Mouse (Mus musculus): ENCODE data around the gene Slit3. TPM values are rescaled to one million over a fixed set of nuclear protein-coding genes. Genes with fewer than 3 reads are reported as not detected.

The Slit3 gene
- polyA plus RNA-seq, 1 experiment from 2014 or later = 22.2 TPM

GRCm38 (mm10) chr11:35667428-35667827, 546.4 kb downstream of the Slit3 start:
- no peaks in the 10 kb centered on the region for H3K27me3 ChIP-seq (ENCODE audit: insufficient read depth, poor library complexity, severe bottlenecking)
- no peak overlapping the region for H3K27ac ChIP-seq
- H3K4me1 ChIP-seq = 0 out of 2 replicates have a peak, but pooled peaks cover 5% of the 10 kb centered on the region
- H3K9me3 ChIP-seq = no peaks in the 10 kb centered on the region
- H3K4me3 ChIP-seq = no peak overlapping the region
- DNase-seq (ENCODE audit: low spot score) = no peak
- H3K36me3 ChIP-seq = peaks cover 23% of the 10 kb centered on the region
- 46% methylated on average over 3 of the region's 3 CpGs for WGBS

GRCm38 (mm10) chr11:35668138-35668537, 547.1 kb downstream of the Slit3 start:
- Histone ChIP-seq H3K27ac (no peak overlapping the region), H3K4me3 (no peak overlapping the region), H3K4me1 (0 out of 2 replicates have a peak, but pooled peaks cover 5% of the 10 kb centered on the region), H3K36me3 (peaks cover 23% of the 10 kb centered on the region), H3K27me3 (ENCODE audit: insufficient read depth, poor library complexity, severe bottlenecking) (no peaks in the 10 kb centered on the region), H3K9me3 (no peaks in the 10 kb centered on the region)
- WGBS = 40% methylated on average over 3 of the region's 3 CpGs
- DNase-seq (ENCODE audit: low spot score) = no peak

DNA sequence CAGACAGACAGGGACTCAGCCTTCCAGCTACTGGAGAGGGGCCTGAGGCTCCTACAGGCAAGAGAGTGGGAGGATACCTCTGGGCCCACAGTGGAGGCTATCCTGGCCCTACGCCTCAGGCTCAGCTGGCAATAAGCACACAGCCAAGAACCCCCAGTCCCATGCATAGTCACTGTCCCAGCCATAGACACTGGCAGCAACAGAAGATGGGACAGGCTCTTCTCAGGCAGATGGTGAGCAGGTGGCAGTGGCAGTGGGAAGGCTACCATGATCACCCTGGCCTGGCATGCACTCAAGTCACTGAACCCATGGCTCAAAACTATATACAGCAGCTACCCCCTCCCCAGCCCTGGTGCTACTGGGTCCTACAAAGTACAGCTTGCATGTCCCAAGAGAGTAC, 547.7 kb downstream of the Slit3 start:
- H3K27ac ChIP-seq = no peak overlapping the region
- DNase-seq (ENCODE audit: low spot score) = no peak
- no peak overlapping the region for H3K4me3 ChIP-seq
- 0 out of 2 replicates have a peak, but pooled peaks cover 5% of the 10 kb centered on the region for H3K4me1 ChIP-seq
- no peaks in the 10 kb centered on the region for H3K9me3 ChIP-seq
- H3K27me3 ChIP-seq (ENCODE audit: insufficient read depth, poor library complexity, severe bottlenecking) = no peaks in the 10 kb centered on the region
- H3K36me3 ChIP-seq = peaks cover 23% of the 10 kb centered on the region
- WGBS = 86% methylated on average over 1 of the region's 1 CpGs

DNA sequence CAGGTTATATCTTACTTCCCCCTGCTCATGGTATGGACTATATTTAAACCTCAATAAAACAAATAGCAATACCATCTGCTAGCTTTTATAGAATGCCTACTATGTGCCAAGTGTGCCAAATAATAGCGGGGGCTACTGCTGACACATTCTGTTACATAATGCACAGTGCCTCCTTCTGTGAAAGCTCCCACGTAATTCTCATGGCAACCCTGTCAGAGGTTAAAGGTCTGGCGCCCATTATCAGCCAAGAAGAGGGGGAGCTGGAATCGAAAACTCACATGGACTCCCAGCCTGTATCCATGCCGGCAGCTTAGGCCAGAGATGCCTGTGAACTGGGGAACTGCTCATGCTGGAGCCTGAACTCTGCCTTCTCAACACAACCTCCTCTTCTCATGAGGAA, 548.5 kb downstream of the Slit3 start:
- H3K27ac ChIP-seq = no peak overlapping the region
- no peak overlapping the region for H3K4me3 ChIP-seq
- H3K4me1 ChIP-seq = 0 out of 2 replicates have a peak, but pooled peaks cover 5% of the 10 kb centered on the region
- H3K9me3 ChIP-seq = no peaks in the 10 kb centered on the region
- H3K27me3 ChIP-seq (ENCODE audit: insufficient read depth, poor library complexity, severe bottlenecking) = no peaks in the 10 kb centered on the region
- DNase-seq (ENCODE audit: low spot score) = no peak
- WGBS = 79% methylated on average over 5 of the region's 5 CpGs
- peaks cover 23% of the 10 kb centered on the region for H3K36me3 ChIP-seq

- Histone ChIP-seq H3K4me3 (no peak overlapping the region), H3K9me3 (no peaks in the 10 kb centered on the region), H3K27ac (no peak overlapping the region), H3K36me3 (peaks cover 23% of the 10 kb centered on the region), H3K4me1 (0 out of 2 replicates have a peak, but pooled peaks cover 5% of the 10 kb centered on the region), H3K27me3 (ENCODE audit: insufficient read depth, poor library complexity, severe bottlenecking) (no peaks in the 10 kb centered on the region)
- DNase-seq (ENCODE audit: low spot score) = no peak
- 69% methylated on average over 6 of the region's 6 CpGs for WGBS
Observed at GRCm38 (mm10) chr11:35670181-35670580, 549.2 kb downstream of the Slit3 start.

DNA sequence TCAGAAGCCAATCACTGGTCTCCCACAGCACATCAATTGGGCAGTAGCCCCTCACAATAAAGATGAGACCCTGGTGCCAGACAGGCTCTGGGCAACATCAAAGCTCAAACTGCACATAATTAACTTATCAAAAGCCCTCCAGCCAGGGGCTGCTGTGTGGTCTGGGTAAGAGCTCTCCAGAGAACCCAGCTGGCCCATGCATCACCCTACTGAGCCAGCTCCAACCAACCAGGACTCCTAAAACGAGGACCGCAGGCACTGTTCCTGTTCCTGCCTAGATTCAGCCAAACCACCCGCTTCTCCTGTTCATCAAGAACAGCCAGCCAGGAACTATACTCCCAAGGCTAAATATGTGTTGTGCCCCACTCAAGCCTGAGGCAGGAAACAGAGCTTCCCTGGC, 549.7 kb downstream of the Slit3 start:
- no peak overlapping the region for H3K4me3 ChIP-seq
- WGBS = 73% methylated on average over 3 of the region's 3 CpGs
- no peak overlapping the region for H3K27ac ChIP-seq
- H3K4me1 ChIP-seq = 0 out of 2 replicates have a peak, but pooled peaks cover 5% of the 10 kb centered on the region
- DNase-seq (ENCODE audit: low spot score) = no peak
- no peaks in the 10 kb centered on the region for H3K27me3 ChIP-seq (ENCODE audit: insufficient read depth, poor library complexity, severe bottlenecking)
- H3K36me3 ChIP-seq = peaks cover 23% of the 10 kb centered on the region
- no peaks in the 10 kb centered on the region for H3K9me3 ChIP-seq

DNA sequence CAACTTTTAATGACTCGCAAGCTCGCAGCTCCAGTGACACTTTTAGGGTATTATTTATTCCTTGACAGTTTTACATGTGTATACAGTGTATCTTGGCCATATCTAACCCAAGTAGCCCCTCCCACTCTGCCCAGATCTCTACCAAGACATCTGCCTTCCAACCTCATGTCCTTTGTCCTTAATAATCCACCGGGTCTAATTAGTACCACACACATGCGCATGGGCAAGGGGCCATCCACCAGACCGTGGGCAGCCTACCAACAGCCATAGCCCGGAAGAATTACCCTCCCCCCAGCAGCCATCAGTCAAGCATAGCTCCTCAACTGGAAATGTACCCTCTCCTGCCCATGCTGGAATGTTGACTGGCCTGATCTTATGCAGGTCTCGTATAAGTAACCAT, 552.0 kb downstream of the Slit3 start:
- Histone ChIP-seq H3K27me3 (ENCODE audit: insufficient read depth, poor library complexity, severe bottlenecking) (no peaks in the 10 kb centered on the region), H3K27ac (no peak overlapping the region), H3K9me3 (no peaks in the 10 kb centered on the region), H3K4me1 (0 out of 2 replicates have a peak, but pooled peaks cover 5% of the 10 kb centered on the region), H3K4me3 (no peak overlapping the region), H3K36me3 (peaks cover 26% of the 10 kb centered on the region)
- DNase-seq (ENCODE audit: low spot score) = no peak
- 90% methylated on average over 7 of the region's 7 CpGs for WGBS

DNA sequence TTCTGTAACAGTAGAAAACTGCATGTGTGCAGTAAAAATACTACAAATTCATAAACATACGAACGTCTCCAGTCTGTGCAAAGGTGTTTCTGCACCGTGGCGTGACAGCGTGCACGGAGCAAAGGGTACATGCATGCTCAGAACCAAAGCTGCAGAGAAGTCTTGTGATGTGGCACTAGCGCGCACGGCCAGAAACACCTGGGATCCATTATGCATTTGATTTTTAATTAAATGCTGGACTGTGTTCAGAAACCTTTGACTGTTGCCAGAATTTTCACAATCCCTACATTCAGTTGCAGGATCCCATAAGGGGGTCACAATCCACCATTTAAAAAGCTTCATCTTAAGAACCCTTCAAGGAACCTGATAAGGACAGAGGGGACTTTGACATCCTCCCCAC, 553.2 kb downstream of the Slit3 start:
- no peak overlapping the region for H3K27ac ChIP-seq
- no peak for DNase-seq (ENCODE audit: low spot score)
- peaks cover 31% of the 10 kb centered on the region for H3K36me3 ChIP-seq
- no peak overlapping the region for H3K4me3 ChIP-seq
- H3K4me1 ChIP-seq = no peaks in the 10 kb centered on the region
- H3K27me3 ChIP-seq (ENCODE audit: insufficient read depth, poor library complexity, severe bottlenecking) = no peaks in the 10 kb centered on the region
- 90% methylated on average over 9 of the region's 9 CpGs for WGBS
- no peaks in the 10 kb centered on the region for H3K9me3 ChIP-seq

DNA sequence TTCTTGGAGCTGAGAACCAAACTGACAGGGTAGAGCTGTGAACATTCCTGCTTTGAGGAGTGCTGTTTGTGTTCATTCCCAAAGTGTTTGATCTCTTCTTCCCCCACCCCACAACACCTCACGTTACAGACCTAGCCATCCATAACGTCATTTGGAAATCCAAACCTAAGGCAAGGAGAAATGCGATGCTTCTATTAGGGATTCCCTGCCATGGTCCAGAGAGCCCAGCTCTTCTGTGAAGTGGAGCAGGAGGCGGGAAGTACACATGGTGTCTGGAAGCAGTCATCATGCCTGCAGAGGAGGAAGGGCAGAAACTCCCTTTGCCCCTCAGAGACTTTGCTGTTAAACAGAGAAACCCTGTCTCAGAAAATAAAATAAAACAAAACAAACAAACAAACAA, 555.7 kb downstream of the Slit3 start:
- Histone ChIP-seq H3K27ac (no peak overlapping the region), H3K36me3 (peaks cover 21% of the 10 kb centered on the region; the same call in 1 of the 2 replicates), H3K9me3 (no peaks in the 10 kb centered on the region), H3K4me1 (no peaks in the 10 kb centered on the region), H3K27me3 (ENCODE audit: insufficient read depth, poor library complexity, severe bottlenecking) (no peaks in the 10 kb centered on the region), H3K4me3 (no peak overlapping the region)
- no peak for DNase-seq (ENCODE audit: low spot score)
- 58% methylated on average over 4 of the region's 4 CpGs for WGBS

DNA sequence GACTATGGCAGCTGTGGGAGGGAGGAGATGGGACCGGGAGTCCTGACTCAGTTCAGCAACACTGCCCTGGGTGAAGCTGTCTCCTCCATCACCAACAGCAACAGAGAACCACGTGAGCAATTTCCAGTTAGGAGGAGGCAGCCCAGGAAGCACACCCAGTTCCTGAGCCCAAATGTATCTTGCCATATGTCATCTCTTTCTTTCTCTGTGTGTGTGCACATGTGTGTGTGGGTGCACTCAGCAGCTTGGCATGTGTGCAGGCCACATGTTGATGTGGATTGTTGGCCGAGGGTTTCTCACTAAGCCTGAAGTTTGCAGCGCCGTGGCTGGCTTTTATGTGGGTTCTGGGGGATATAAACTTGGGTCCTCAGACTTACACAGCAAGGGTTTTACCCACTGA, 559.0 kb downstream of the Slit3 start:
- H3K4me3 ChIP-seq = no peak overlapping the region
- H3K27me3 ChIP-seq (ENCODE audit: insufficient read depth, poor library complexity, severe bottlenecking) = no peaks in the 10 kb centered on the region
- no peak for DNase-seq (ENCODE audit: low spot score)
- peaks cover 26% of the 10 kb centered on the region for H3K36me3 ChIP-seq
- H3K4me1 ChIP-seq = no peaks in the 10 kb centered on the region
- WGBS = 80% methylated on average over 5 of the region's 5 CpGs
- H3K27ac ChIP-seq = no peak overlapping the region
- no peaks in the 10 kb centered on the region for H3K9me3 ChIP-seq

DNA sequence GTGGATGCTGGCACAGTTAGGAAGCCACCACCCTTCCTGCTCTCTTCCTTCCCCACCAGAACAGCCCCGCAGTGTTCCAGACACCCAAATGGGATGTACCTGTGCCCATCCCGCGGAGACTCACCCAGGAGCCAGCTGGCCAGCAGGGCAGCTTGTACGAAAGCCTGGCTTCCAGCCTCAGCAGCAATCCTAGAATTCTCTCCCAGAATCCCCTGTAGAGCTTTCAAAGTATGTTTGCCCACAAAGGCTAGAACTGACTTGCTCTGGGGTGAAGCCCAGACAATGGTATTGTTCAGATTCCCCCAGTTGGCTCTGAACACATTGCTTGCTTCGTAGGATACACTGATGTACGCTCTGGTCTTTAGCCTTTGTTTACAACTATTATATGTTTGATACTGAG, 566.3 kb downstream of the Slit3 start:
- no peak overlapping the region for H3K27ac ChIP-seq
- 85% methylated on average over 6 of the region's 6 CpGs for WGBS
- H3K4me1 ChIP-seq = no peaks in the 10 kb centered on the region
- DNase-seq (ENCODE audit: low spot score) = no peak
- H3K27me3 ChIP-seq (ENCODE audit: insufficient read depth, poor library complexity, severe bottlenecking) = no peaks in the 10 kb centered on the region
- no peaks in the 10 kb centered on the region for H3K9me3 ChIP-seq
- H3K4me3 ChIP-seq = no peak overlapping the region
- peaks cover 45% of the 10 kb centered on the region for H3K36me3 ChIP-seq

GRCm38 (mm10) chr11:35690515-35691281, 569.7 kb downstream of the Slit3 start:
- Histone ChIP-seq H3K27ac (no peak overlapping the region), H3K9me3 (no peaks in the 10 kb centered on the region), H3K36me3 (peaks cover 33% of the 10 kb centered on the region), H3K4me3 (no peak overlapping the region), H3K4me1 (no peaks in the 10 kb centered on the region), H3K27me3 (ENCODE audit: insufficient read depth, poor library complexity, severe bottlenecking) (no peaks in the 10 kb centered on the region)
- 75% methylated on average over 7 of the region's 7 CpGs for WGBS
- no peak for DNase-seq (ENCODE audit: low spot score)

- peaks cover 14% of the 10 kb centered on the region for H3K36me3 ChIP-seq
- no peaks in the 10 kb centered on the region for H3K4me1 ChIP-seq
- 12% methylated on average over 5 of the region's 5 CpGs for WGBS
- H3K4me3 ChIP-seq = no peak overlapping the region
- peak; percentile 80 for DNase-seq (ENCODE audit: low spot score)
- no peaks in the 10 kb centered on the region for H3K9me3 ChIP-seq
- H3K27ac ChIP-seq = no peak overlapping the region
- no peaks in the 10 kb centered on the region for H3K27me3 ChIP-seq (ENCODE audit: insufficient read depth, poor library complexity, severe bottlenecking)
Observed at GRCm38 (mm10) chr11:35693136-35693535, 572.1 kb downstream of the Slit3 start.

GRCm38 (mm10) chr11:35693625-35694024, 572.6 kb downstream of the Slit3 start:
- Histone ChIP-seq H3K36me3 (peaks cover 11% of the 10 kb centered on the region), H3K9me3 (no peaks in the 10 kb centered on the region), H3K4me3 (no peak overlapping the region), H3K27ac (no peak overlapping the region), H3K4me1 (no peaks in the 10 kb centered on the region), H3K27me3 (ENCODE audit: insufficient read depth, poor library complexity, severe bottlenecking) (no peaks in the 10 kb centered on the region)
- no peak for DNase-seq (ENCODE audit: low spot score)
- 82% methylated on average over 7 of the region's 7 CpGs for WGBS
